Comparison of ENCODE assay signal across 8 mouse cellular contexts in the genomic region with DNA sequence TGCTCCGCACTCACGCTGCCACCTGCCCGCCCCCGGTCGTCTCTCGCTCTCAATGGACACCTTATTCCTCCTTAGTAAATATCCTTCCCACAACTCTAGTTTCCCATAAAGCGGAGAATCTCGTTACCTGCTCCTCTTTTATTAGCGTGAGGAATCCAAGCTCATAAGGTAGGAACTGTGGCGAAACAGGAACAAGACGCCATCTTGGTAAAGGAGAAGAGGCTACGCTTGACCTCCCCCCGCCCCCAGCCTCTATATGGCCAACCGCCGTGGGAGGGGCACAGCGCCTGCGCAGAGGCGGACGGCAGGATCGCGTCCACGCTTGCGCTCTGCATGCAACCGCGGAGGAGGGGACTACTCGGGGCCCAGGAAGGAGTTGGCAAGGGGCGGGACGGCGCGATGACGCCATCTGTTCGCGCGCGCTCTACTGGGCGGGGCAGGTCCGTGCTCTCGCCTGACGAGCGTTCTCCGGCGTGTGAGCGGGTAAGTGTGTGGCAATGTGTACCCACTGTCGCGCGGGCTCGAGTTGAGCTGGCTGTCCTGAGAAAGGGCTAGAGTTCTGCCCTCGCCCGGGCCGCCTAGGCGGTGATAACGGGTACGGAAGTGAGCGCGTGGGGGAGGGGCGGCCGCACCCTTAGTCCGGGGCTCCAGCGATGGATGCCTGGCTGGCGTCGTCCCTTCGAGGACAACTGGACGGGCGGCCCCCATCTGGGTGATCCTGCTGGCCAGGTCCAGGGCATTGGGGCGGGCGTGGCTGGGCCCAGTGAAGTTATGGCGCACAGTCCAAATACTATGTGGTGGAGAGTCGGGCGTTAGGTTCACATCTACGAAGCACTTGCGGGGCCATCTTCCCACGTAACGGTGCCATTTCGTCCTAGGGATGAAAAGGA. TPM values are rescaled to one million over a fixed set of nuclear protein-coding genes. Genes with fewer than 3 reads are reported as not detected.
DNase-seq lines count a peak whose midpoint lies in the region; ATAC-seq and TF ChIP-seq lines count a peak whose summit lies in the region.

Gene Hdlbp (minus strand): TSS at position 230 of the 890 bp plus-strand sequence.

- H3K27ac ChIP-seq in hindbrain, embryonic 13.5 days: peak within 1 kb of the TSS; percentile 97

- H3K36me3 ChIP-seq in hindbrain, embryonic 13.5 days: no peaks in the 10 kb centered on the region

- H3K4me2 ChIP-seq in hindbrain, embryonic 13.5 days: peak within 1 kb of the TSS; percentile 78

- ATAC-seq in Patski: peak; percentile 77
- peak; percentile 95 for ATAC-seq in hindbrain, embryonic 13.5 days (ENCODE audit: low FRiP score)

- no peaks in the 10 kb centered on the region for H3K27me3 ChIP-seq in Patski
- no peaks in the 10 kb centered on the region for H3K27me3 ChIP-seq in hindbrain, embryonic 13.5 days

- POLR2A ChIA-PET in Patski (lab: Charles Lee): interaction anchor here (2.6 kb wide), 1 partner anchor 34 kb away, joined by 7 read pairs; no protein-coding TSS in a partner anchor

- no peaks in the 10 kb centered on the region for H3K9me3 ChIP-seq in hindbrain, embryonic 13.5 days

- CTCF ChIA-PET in Patski (lab: Charles Lee): interaction anchor here (1.4 to 1.8 kb wide), 2 partner anchors 11 to 34 kb away, joined by 3 to 7 read pairs; no protein-coding TSS in a partner anchor

- H3K9ac ChIP-seq in hindbrain, embryonic 13.5 days: peak within 1 kb of the TSS; percentile 89

- in situ Hi-C loops in Patski (cut with MboI; ENCODE audit: low pct_unique_long_range_greater_than_20kb): no loop called here

- WGBS in hindbrain, embryonic 13.5 days: under 1% methylated on average over 74 of the region's 74 CpGs

- TF ChIP-seq CTCF in Patski (IDR thresholded peaks at IDR 0.05): no peak

- H3K4me3 ChIP-seq in hindbrain, embryonic 13.5 days: peak within 1 kb of the TSS; percentile 87

- peaks cover 34% of the 10 kb centered on the region for H3K4me1 ChIP-seq in hindbrain, embryonic 13.5 days (replicated peaks)

- DNase-seq in Patski (ENCODE audit: low read depth, low spot score): peak; percentile 88
- peak; percentile 99 to 100 for DNase-seq in cerebellum, postnatal 14 days
- peak; percentile 98 for DNase-seq in frontal cortex, postnatal 14 days (ENCODE audit: low spot score in 2 of 2)
- DNase-seq in layer of hippocampus, postnatal 25 days (ENCODE audit: extremely low spot score in 1 of 2, low spot score in 1 of 2): peak; percentile 98 to 99
- peak; percentile 99 for DNase-seq in lung, postnatal 25 days (ENCODE audit: low spot score)
- peak; percentile 100 for DNase-seq in retina, embryonic 14.5 days (ENCODE audit: low spot score)
- DNase-seq in thymus, postnatal 4 days: peak; percentile 99

RNA-seq across cellular contexts. Expression of gene Hdlbp, which starts in this region (rescaled TPM):
- polyA plus RNA-seq in Patski (2021): 263 TPM
- polyA plus RNA-seq in hindbrain, embryonic 13.5 days (2015; fragmentation: Nextera tagmentation; extraction: Ambion mirVana): 95.2 and 102 TPM in 2 replicates
- 100 to 1,000 TPM; 151 to 158 TPM for total RNA-seq in layer of hippocampus, postnatal 25 days (2021)

Comparison
In these comparisons a context has a peak if more than half of its experiments do, and no peak if none do; other contexts are left out.
1. Peak in every context shown above with its lines: DNase-seq, ATAC-seq, H3K4me3 ChIP-seq and H3K27ac ChIP-seq.